Mouse (Mus musculus): ENCODE data around the gene Taf6l. TPM values are rescaled to one million over a fixed set of nuclear protein-coding genes. Genes with fewer than 3 reads are reported as not detected.

The Taf6l gene
- polyA plus RNA-seq, 1 experiment = 27.6 TPM

DNA sequence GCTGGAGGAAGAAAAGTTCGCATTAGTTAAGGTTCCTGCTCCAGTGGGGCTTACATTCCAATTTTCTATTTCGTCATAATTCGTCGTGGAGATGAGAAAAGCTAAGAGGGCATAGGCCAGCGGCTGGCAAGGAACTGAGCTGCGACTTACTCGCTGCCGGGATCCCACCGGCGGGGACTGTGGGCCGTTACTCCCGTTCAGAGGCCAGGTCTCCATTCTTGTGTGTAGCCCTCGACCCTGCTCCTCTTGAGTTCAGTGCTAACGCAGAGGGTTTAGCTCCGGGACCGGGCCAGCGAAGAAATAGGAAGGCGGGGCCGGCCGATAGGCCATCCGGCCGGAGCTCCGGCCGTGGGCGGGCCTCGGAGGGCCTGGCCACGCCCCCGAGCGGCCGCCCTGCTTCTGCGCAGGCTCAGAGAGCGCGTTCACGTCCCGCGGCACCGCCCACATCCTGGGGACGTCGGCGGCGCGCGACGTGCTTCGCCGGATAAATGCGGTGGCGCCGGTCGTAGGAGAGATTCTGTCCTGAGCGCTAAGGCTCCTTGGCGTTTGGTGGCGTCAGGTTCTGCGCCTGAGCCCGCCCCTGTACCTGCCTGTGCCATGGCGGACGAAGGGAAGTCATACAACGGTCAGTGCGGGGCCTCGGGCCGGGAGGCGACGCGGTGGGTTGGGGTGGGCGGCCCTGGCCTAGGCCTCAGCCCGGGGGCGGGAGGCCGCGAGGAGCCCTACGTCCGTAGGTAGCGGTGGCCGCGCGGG, 29.4 kb downstream of the Taf6l start, which contains the start of gene Nxf1:
Gene Nxf1, plus strand, starts transcription at position 439 of the 753 bp plus-strand sequence.
- TF ChIP-seq CTCF (IDR thresholded peaks at IDR 0.05; ENCODE audit: borderline replicate concordance, extremely low read depth, insufficient read depth, insufficient read length) = no peak
- TF ChIP-seq POLR2A (IDR thresholded peaks at IDR 0.05; ENCODE audit: borderline replicate concordance, extremely low read depth, insufficient read depth, insufficient read length, poor library complexity, severe bottlenecking) = peak; percentile 75
- DNase-seq (ENCODE audit: low read depth) = peak; percentile 97

DNA sequence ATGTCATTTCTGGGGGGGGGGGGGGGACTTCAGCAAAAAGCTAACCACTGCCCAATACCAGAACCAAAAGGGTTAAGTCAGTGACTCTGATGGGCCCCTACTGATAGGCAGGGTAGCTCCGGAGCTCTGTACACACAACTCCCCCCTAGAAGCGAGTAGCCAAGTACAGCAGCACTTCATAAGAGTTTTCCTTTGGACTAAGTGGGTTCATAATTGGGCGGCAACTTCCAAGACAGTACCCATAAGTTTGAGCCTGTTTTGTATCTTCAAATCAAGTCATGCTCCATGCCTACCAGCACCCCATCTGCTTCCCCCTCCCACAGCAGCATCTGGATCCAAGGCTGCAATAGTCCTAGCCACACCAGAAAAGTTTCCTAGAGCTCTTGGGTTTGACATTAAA, 30.6 kb downstream of the Taf6l start:
- TF ChIP-seq POLR2A (IDR thresholded peaks at IDR 0.05; ENCODE audit: borderline replicate concordance, extremely low read depth, insufficient read depth, insufficient read length, poor library complexity, severe bottlenecking) (no peak), CTCF (IDR thresholded peaks at IDR 0.05; ENCODE audit: borderline replicate concordance, extremely low read depth, insufficient read depth, insufficient read length) (no peak)
- no peak for DNase-seq (ENCODE audit: low read depth)

DNA sequence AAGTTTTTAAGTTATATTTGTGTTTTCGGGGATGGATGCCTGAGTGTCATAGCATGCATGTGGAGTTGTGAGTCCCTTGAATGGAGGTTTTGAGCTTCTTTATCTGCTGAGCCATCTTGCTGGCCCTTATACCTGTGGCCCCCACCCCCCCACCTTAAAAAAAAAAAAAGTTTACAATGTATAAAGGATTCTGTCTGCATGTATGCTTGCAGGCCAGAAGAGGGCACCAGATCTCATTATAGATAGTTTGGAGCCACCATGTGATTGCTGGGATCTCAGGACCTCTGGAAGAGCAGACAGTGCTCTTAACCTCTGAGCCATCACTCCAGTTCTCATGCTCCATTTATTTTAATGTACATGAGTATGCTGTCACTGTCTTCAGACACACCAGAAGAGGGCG, 38.8 kb downstream of the Taf6l start:
- TF ChIP-seq POLR2A (IDR thresholded peaks at IDR 0.05; ENCODE audit: borderline replicate concordance, extremely low read depth, insufficient read depth, insufficient read length, poor library complexity, severe bottlenecking) = no peak
- TF ChIP-seq CTCF (IDR thresholded peaks at IDR 0.05; ENCODE audit: borderline replicate concordance, extremely low read depth, insufficient read depth, insufficient read length) = no peak
- DNase-seq (ENCODE audit: low read depth) = no peak

DNA sequence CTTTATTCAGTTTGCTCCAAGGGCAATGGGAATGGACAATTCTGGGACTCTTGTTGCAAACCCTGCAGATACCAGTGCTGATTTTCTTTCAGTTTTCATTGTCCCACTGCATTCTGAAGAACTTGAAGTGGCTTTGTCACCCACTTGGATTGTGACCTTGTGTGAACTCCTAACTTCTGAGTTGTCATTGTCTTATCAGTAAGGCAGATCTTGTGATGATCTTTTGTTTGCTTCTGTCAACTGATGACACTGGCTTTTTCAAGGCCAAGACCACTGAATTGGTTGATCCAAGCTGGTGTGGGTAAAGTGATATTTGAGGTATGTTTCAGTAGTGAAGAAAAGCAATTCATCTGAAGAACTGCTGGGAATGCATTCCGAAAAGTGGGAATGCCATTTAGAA, 40.8 kb downstream of the Taf6l start:
- TF ChIP-seq CTCF (IDR thresholded peaks at IDR 0.05; ENCODE audit: borderline replicate concordance, extremely low read depth, insufficient read depth, insufficient read length) (no peak), POLR2A (IDR thresholded peaks at IDR 0.05; ENCODE audit: borderline replicate concordance, extremely low read depth, insufficient read depth, insufficient read length, poor library complexity, severe bottlenecking) (no peak)
- no peak for DNase-seq (ENCODE audit: low read depth)

DNA sequence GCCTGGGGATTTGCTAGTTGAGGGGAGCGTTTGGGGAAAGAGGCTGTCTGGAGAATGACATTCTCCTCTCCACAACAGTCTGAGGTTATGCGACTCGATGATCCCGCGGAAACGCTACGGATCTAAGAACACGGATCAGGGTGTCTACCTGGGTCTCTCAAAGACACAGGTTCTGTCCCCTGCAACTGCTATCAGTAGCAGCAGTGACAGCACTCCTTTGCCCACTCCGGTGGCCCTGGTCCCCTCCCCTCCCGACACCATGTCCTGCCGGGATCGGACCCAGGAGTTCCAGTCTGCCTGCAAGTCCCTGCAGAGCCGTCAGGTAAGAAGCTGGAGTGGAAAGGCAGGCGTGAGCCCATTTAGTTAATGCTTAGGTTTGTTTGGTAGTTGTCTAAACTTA, 44.0 kb downstream of the Taf6l start:
- DNase-seq (ENCODE audit: low read depth) = no peak
- TF ChIP-seq POLR2A (IDR thresholded peaks at IDR 0.05; ENCODE audit: borderline replicate concordance, extremely low read depth, insufficient read depth, insufficient read length, poor library complexity, severe bottlenecking) = no peak
- TF ChIP-seq CTCF (IDR thresholded peaks at IDR 0.05; ENCODE audit: borderline replicate concordance, extremely low read depth, insufficient read depth, insufficient read length) = no peak

DNA sequence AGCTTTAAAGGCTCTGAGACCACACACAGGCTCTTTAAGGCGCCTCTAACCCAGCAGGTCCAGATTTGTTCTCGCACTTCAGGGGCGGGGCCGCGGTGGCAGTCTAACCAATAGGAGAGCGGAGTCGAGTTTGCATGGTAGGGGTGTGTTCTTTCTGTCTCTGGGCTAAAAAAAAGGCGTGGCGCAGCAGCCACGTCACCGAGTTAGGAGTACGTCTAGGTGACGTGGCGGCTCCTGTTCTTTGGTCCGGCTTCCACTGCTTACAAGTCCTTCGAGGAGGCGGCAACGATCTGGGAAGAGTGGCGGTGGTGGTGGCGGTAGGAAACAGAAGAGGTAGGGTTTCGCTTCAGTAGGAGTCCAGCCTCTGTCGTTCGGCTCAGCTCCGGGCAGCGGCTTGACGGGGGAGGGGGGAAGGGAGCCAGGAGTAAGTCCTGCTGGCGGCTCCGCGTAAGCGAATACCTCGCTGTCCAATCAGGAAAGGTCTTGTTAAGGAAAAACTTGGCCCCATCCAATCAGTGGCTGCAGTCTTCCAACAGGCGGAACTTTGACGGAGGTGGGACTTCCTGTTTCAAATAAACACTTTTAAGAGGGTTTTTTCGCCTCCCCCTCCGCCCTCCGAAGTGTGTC, 44.9 kb downstream of the Taf6l start, which contains the start of gene Stx5a:
Gene Stx5a, plus strand, starts transcription at position 171 of the 627 bp plus-strand sequence.
- TF ChIP-seq CTCF (IDR thresholded peaks at IDR 0.05; ENCODE audit: borderline replicate concordance, extremely low read depth, insufficient read depth, insufficient read length) (no peak), POLR2A (IDR thresholded peaks at IDR 0.05; ENCODE audit: borderline replicate concordance, extremely low read depth, insufficient read depth, insufficient read length, poor library complexity, severe bottlenecking) (peak; percentile 16; the same call in 1 of the 2 replicates)

DNA sequence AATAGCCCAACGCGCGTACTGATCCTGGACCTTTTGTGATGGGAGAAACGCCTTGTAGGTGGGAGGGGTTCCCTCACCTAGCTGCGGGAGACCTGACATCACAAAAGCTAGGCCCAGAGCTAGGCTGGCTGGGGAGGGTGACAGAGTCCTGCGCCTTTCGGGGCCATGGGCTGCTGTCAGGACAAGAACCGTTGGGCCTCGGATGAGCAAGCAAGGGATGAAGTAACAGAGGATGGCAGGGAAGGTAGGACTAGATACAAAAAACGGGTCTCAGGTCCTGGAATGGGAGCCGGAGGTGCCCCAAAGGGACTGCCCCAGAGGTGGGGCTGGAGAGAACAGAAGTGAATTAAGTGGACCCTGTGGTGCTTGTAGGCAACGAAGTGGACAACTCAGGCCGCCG, 45.6 kb downstream of the Taf6l start, which contains the start of gene 1700092M07Rik:
Gene 1700092M07Rik, plus strand, starts transcription at position 116 of the 400 bp plus-strand sequence.
- no peak for TF ChIP-seq POLR2A (IDR thresholded peaks at IDR 0.05; ENCODE audit: borderline replicate concordance, extremely low read depth, insufficient read depth, insufficient read length, poor library complexity, severe bottlenecking)
- no peak for TF ChIP-seq CTCF (IDR thresholded peaks at IDR 0.05; ENCODE audit: borderline replicate concordance, extremely low read depth, insufficient read depth, insufficient read length)
- no peak for DNase-seq (ENCODE audit: low read depth)

More for the DNA sequence above, 44.9 kb downstream of the Taf6l start, which contains the start of gene Stx5a:
- DNase-seq (ENCODE audit: low read depth) = peak; percentile 99

DNA sequence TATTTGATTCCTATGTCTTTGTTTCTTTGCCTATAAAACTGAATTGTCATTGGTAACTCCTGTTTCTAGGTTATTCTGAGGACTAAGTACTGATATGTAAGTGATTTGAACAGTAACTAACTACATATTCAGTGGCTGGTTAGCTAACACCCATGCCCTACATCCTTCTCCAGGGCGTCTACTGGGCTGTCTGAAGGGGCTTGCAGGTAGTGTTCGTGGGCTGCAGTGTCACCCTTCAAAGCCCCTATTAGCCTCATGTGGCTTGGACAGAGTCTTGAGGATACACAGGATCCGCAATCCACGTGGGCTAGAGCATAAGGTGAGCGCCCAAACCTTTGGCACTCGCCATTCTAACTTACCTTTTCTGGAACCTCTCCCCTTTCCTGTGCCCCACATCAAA, 46.6 kb downstream of the Taf6l start:
- DNase-seq (ENCODE audit: low read depth) = no peak
- no peak for TF ChIP-seq POLR2A (IDR thresholded peaks at IDR 0.05; ENCODE audit: borderline replicate concordance, extremely low read depth, insufficient read depth, insufficient read length, poor library complexity, severe bottlenecking)
- no peak for TF ChIP-seq CTCF (IDR thresholded peaks at IDR 0.05; ENCODE audit: borderline replicate concordance, extremely low read depth, insufficient read depth, insufficient read length)

DNA sequence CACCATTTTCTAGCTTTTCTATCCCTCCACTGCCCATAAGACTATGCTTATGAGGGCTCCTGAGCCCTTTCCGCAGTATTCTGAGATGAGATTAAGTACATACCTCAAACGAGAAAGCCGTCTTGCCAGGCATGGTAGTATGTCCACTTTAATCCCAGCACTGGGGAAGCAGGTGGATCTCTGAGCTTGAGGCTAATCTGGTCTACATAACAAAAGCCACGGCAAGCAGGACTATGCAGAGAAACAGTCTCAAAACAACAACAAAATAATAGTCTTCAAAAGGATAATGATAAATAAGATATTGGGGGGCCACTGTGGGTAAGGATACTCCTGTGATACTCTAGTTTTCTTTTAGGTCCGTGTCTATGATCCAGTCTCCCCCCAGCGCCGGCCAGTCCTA, 47.3 kb downstream of the Taf6l start:
- DNase-seq (ENCODE audit: low read depth) = no peak
- no peak for TF ChIP-seq POLR2A (IDR thresholded peaks at IDR 0.05; ENCODE audit: borderline replicate concordance, extremely low read depth, insufficient read depth, insufficient read length, poor library complexity, severe bottlenecking)
- no peak for TF ChIP-seq CTCF (IDR thresholded peaks at IDR 0.05; ENCODE audit: borderline replicate concordance, extremely low read depth, insufficient read depth, insufficient read length)

DNA sequence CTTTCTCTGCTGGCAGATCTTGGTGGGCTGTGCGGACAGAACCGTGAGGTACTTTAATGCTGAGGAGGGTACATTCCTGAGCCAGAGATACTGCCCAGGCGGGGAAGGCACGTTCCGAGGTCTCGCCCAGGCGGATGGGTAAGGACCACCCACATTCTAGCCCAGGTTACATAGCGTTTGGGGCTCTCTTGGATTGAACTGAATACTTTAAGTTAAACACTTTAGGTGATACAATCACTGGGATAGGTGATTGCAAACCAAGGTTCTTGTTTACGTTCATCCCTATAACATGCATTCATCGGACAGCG, 50.1 kb downstream of the Taf6l start:
- no peak for TF ChIP-seq CTCF (IDR thresholded peaks at IDR 0.05; ENCODE audit: borderline replicate concordance, extremely low read depth, insufficient read depth, insufficient read length)
- TF ChIP-seq POLR2A (IDR thresholded peaks at IDR 0.05; ENCODE audit: borderline replicate concordance, extremely low read depth, insufficient read depth, insufficient read length, poor library complexity, severe bottlenecking) = no peak
- no peak for DNase-seq (ENCODE audit: low read depth)

DNA sequence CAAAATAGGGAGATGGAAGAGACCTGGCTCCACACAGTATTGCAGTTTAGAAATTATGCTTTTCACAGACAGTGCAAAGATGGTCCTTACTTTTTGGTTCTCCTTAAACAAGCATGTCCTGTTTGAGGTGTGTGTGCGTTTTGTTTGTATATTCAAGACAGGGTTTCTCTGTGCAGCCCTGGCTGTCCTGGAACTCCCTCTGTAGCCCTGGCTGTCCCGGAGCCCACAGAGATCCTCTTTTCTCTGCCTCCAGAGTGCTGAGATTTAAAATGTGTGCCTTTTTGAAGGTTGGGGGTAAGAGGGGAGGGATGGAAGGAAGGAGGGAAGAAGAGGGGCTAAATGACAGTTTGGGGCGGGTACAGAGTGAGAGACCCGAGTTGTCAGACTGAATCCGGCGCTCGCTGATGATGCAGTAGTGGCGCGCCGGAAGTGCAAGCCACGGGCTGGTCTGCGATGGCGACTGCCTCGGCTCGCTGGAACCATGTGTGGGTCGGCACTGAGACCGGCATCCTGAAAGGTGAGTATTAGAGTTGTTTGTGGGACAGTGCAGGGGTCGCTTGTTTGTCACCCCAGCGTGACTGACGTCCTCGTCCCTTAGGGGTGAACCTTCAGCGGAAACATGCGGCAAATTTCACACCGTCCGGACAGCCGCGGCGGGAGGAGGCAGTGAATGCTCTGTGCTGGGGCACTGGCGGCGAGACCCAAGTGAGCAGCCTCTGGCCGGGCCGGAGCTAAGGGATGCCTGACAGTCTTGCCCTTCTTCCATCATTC, 50.6 kb downstream of the Taf6l start, which contains the start of gene Wdr74:
Gene Wdr74, plus strand, starts transcription at position 439 of the 771 bp plus-strand sequence.
- DNase-seq (ENCODE audit: low read depth) = peak; percentile 97
- TF ChIP-seq POLR2A (IDR thresholded peaks at IDR 0.05; ENCODE audit: borderline replicate concordance, extremely low read depth, insufficient read depth, insufficient read length, poor library complexity, severe bottlenecking) = peak; percentile 74; the same call in 1 of the 2 replicates
- no peak for TF ChIP-seq CTCF (IDR thresholded peaks at IDR 0.05; ENCODE audit: borderline replicate concordance, extremely low read depth, insufficient read depth, insufficient read length)

Measured in brain, embryonic 14.5 days (tissue).